ENCODE assay signal across 7 mouse cellular contexts in genomic region chr7:49778114-49778901, GRCm38 (mm10). TPM values are rescaled to one million over a fixed set of nuclear protein-coding genes. Genes with fewer than 3 reads are reported as not detected.
DNase-seq lines count a peak whose midpoint lies in the region; ATAC-seq lines count a peak whose summit lies in the region.

Gene Prmt3 (plus strand): TSS chr7:49778346.

- H3K4me3 ChIP-seq in intestine, embryonic 16.5 days (ENCODE audit: low read length), result peak within 1 kb of the TSS; percentile 73
- H3K4me3 ChIP-seq in midbrain, embryonic 11.5 days (ENCODE audit: low read depth, low read length), result peak within 1 kb of the TSS; percentile 67

- under 1% methylated on average over 84 of the region's 92 CpGs for WGBS in intestine, embryonic 16.5 days
- under 1% methylated on average over 80 of the region's 92 CpGs for WGBS in midbrain, embryonic 11.5 days

- H3K9me3 ChIP-seq in intestine, embryonic 16.5 days (ENCODE audit: control insufficient read depth, low read length), result no peaks in the 10 kb centered on the region
- no peaks in the 10 kb centered on the region for H3K9me3 ChIP-seq in midbrain, embryonic 11.5 days (ENCODE audit: control insufficient read depth, low read length)

- peaks cover 10% of the 10 kb centered on the region; the same call in 1 of the 2 replicates for H3K4me1 ChIP-seq in intestine, embryonic 16.5 days (ENCODE audit: control insufficient read depth, insufficient read depth, low read length)
- H3K4me1 ChIP-seq in midbrain, embryonic 11.5 days (ENCODE audit: control insufficient read depth, insufficient read depth, low read length), result peaks cover 11% of the 10 kb centered on the region

- peaks cover 5% of the 10 kb centered on the region for H3K36me3 ChIP-seq in intestine, embryonic 16.5 days (ENCODE audit: control insufficient read depth, insufficient read depth, low read length)
- no peaks in the 10 kb centered on the region; the same call in 1 of the 2 replicates for H3K36me3 ChIP-seq in midbrain, embryonic 11.5 days (ENCODE audit: control insufficient read depth, insufficient read depth, low read length)

- intact Hi-C loops in gastrocnemius, postnatal 36 days (cut with DNase I), result loop anchor here (2.0 kb wide), 1 partner anchor 144 kb away; no protein-coding TSS in a partner anchor
- intact Hi-C loops in left cerebral cortex, postnatal 36 days (cut with DNase I), result loop anchor here (1.0 kb wide), 1 partner anchor 145 kb away; no protein-coding TSS in a partner anchor

- peak within 1 kb of the TSS; percentile 82 for H3K4me2 ChIP-seq in intestine, embryonic 16.5 days (ENCODE audit: low read depth, low read length)
- H3K4me2 ChIP-seq in midbrain, embryonic 11.5 days, result peak within 1 kb of the TSS; percentile 80

- peak within 1 kb of the TSS; percentile 88 for H3K9ac ChIP-seq in intestine, embryonic 16.5 days (ENCODE audit: low read depth, low read length)
- peak within 1 kb of the TSS; percentile 80 for H3K9ac ChIP-seq in midbrain, embryonic 11.5 days (ENCODE audit: low read length)

- peak; percentile 99 for DNase-seq in adrenal gland, adult 18-20 months (ENCODE audit: low spot score in 2 of 2)
- peak; percentile 99 for DNase-seq in embryo, embryonic 11 days
- peak; percentile 94 to 95 for DNase-seq in gastrocnemius, postnatal 36 days
- DNase-seq in left cerebral cortex, postnatal 36 days (ENCODE audit: low spot score in 2 of 2), result peak; percentile 98
- DNase-seq in midbrain, embryonic 11.5 days (ENCODE audit: low spot score, missing footprints), result peak; percentile 100
- peak; percentile 93 for DNase-seq in skeletal muscle tissue, adult 2 months (ENCODE audit: low read depth, low spot score)

- no peaks in the 10 kb centered on the region for H3K27me3 ChIP-seq in intestine, embryonic 16.5 days (replicated peaks; ENCODE audit: control insufficient read depth, insufficient read depth, low read length)
- H3K27me3 ChIP-seq in midbrain, embryonic 11.5 days (ENCODE audit: control insufficient read depth, insufficient read depth, low read length), result no peaks in the 10 kb centered on the region

- H3K27ac ChIP-seq in intestine, embryonic 16.5 days (ENCODE audit: low read length), result peak within 1 kb of the TSS; percentile 63
- peak within 1 kb of the TSS; percentile 40; the same call in 1 of the 2 replicates for H3K27ac ChIP-seq in midbrain, embryonic 11.5 days (ENCODE audit: low read depth, low read length)

- ATAC-seq in intestine, embryonic 16.5 days, result peak; percentile 92
- peak; percentile 97 for ATAC-seq in midbrain, embryonic 11.5 days (ENCODE audit: low FRiP score)

RNA-seq across cellular contexts. Expression of gene Prmt3, which starts in this region (rescaled TPM):
- 10 to 100 TPM; 33.0 to 38.6 TPM for total RNA-seq in adrenal gland, adult 18-20 months (2021)
- total RNA-seq in gastrocnemius, postnatal 36 days (2021), result 10 to 100 TPM; 11.1 to 12.0 TPM
- 40.1 and 45.4 TPM in 2 replicates for polyA plus RNA-seq in intestine, embryonic 16.5 days (2015; fragmentation: Nextera tagmentation; extraction: Ambion mirVana)
- 10 to 100 TPM; 30.1 to 34.4 TPM for total RNA-seq in left cerebral cortex, postnatal 36 days (2021)
- 82.0 and 93.2 TPM in 2 replicates for polyA plus RNA-seq in midbrain, embryonic 11.5 days (2014; fragmentation: Nextera tagmentation; extraction: Ambion mirVana)

Comparison
In these comparisons a context has a peak if more than half of its experiments do, and no peak if none do; other contexts are left out.
1. Peak in every context shown above with its lines: DNase-seq, ATAC-seq, H3K4me3 ChIP-seq and H3K27ac ChIP-seq.